Mouse (Mus musculus) forebrain, postnatal 0 days (tissue): ENCODE measurements around the gene Prss33. TPM values are rescaled to one million over a fixed set of nuclear protein-coding genes. Genes with fewer than 3 reads are reported as not detected.

Source experiments
- ATAC-seq: fragments of 200-750 bp; cut with Nextera tagmentation; 2 replicates; pipeline ENCODE4 v1.8.0; 2017; ENCODE audit warnings: mild to moderate bottlenecking, moderate library complexity
- DNase-seq: peaks from one replicate; pipeline ENCODE4 v3.0.0-alpha.2; 2015
- H3K27ac ChIP-seq: fragments of 300-500 bp; sonication (generic); 2 replicates; pipeline ENCODE4 v1.5.1; 2014; ENCODE audit warnings: low read depth, mild to moderate bottlenecking, antibody characterized with exemption, low read length, moderate library complexity, mixed read lengths
- H3K27me3 ChIP-seq: fragments of 300-500 bp; sonication (generic); 2 replicates; pipeline ENCODE4 v1.6.1; 2014; ENCODE audit warnings: mild to moderate bottlenecking, low read length, mixed read lengths; ENCODE audit not compliant: insufficient read depth
- H3K36me3 ChIP-seq: fragments of 300-500 bp; sonication (generic); 2 replicates; pipeline ENCODE4 v1.6.1; 2014; ENCODE audit warnings: mild to moderate bottlenecking, moderate library complexity; ENCODE audit not compliant: insufficient read depth
- H3K4me1 ChIP-seq: fragments of 300-500 bp; sonication (generic); 2 replicates; pipeline ENCODE4 v1.6.1; 2014; ENCODE audit warnings: antibody characterized with exemption; ENCODE audit not compliant: insufficient read depth
- H3K4me2 ChIP-seq: fragments of 300-500 bp; sonication (generic); 2 replicates; pipeline ENCODE4 v1.6.1; 2014; ENCODE audit warnings: low read depth, mild to moderate bottlenecking, moderate library complexity
- H3K4me3 ChIP-seq: fragments of 300-500 bp; sonication (generic); 2 replicates; pipeline ENCODE4 v1.5.1; 2014; ENCODE audit warnings: low read depth, low read length, mixed read lengths
- H3K9ac ChIP-seq: fragments of 300-500 bp; sonication (generic); 2 replicates; pipeline ENCODE4 v1.6.1; 2014; ENCODE audit warnings: mild to moderate bottlenecking
- H3K9me3 ChIP-seq: fragments of 300-500 bp; sonication (generic); 2 replicates; pipeline ENCODE4 v1.6.1; 2016; ENCODE audit warnings: low read length
- CTCF ChIP-seq: sonication (generic); IDR thresholded peaks from 2 replicates; pipeline ENCODE4 v1.5.1; 2016; ENCODE audit warnings: antibody characterized with exemption, control low read depth, low read depth
- WGBS: fragments of 180-500 bp; shearing (Covaris S2); extraction: QIAGEN DNeasy Blood & Tissue Kit; methylation state at CpG from one replicate; pipeline ENCODE4 v1.1.7; 2014; 5-methylcytosine and 5-hydroxymethylcytosine counted together
- polyA plus RNA-seq: library from polyadenylated mRNA; unstranded; fragments of >200 nt; fragmentation: Nextera tagmentation; extraction: Ambion mirVana; gene quantifications from 2 replicates; pipeline ENCODE4 v1.2.1, GENCODE M21; 2015
- total RNA-seq: library from RNA; depleted of rRNA; stranded (reverse); fragments of >200 nt; gene quantifications from 2 replicates; pipeline ENCODE4 v1.2.3, GENCODE M21; 2014

Prss33 gene
- total and polyA plus RNA-seq, 2 experiments from 2014 or later = not detected

- DNase-seq (no peak), ATAC-seq (no peak)
- no peak overlapping the region for H3K9ac ChIP-seq
- H3K27ac ChIP-seq = no peak overlapping the region
- no peak overlapping the region for H3K4me2 ChIP-seq
- H3K4me3 ChIP-seq = no peak overlapping the region
- peaks cover 15% of the 10 kb centered on the region for H3K9me3 ChIP-seq
- H3K27me3 ChIP-seq = no peaks in the 10 kb centered on the region
- WGBS = 98% methylated on average over 16 of the region's 16 CpGs
- H3K36me3 ChIP-seq = peaks cover 85% of the 10 kb centered on the region
- TF ChIP-seq CTCF = no peak
- no peaks in the 10 kb centered on the region for H3K4me1 ChIP-seq
Measured at GRCm38 (mm10) chr17:23815641-23816040, 20.2 kb downstream of the Prss33 start.

DNA sequence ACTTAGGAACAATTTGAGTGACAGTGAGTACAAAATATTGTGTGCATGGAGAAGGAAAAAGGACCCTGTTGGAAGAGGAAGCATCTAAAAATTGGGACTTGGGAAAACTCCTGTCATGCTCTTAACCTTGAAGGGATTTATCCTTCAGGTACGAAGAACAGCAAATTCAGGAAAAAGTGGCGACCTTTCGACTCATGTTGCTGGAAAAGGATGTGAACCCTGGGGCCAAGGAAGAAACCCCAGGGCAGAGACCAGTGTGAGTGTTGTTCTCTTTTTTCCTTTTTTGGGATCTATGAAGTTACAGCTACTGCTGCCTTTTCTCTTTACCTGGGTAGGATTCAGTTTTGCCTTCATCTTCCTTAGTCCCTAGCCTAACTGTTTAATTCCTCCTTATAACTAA lies 27.9 kb downstream of the Prss33 start:
- H3K36me3 ChIP-seq = peaks cover 52% of the 10 kb centered on the region
- no peak for TF ChIP-seq CTCF
- no peak for ATAC-seq

DNA sequence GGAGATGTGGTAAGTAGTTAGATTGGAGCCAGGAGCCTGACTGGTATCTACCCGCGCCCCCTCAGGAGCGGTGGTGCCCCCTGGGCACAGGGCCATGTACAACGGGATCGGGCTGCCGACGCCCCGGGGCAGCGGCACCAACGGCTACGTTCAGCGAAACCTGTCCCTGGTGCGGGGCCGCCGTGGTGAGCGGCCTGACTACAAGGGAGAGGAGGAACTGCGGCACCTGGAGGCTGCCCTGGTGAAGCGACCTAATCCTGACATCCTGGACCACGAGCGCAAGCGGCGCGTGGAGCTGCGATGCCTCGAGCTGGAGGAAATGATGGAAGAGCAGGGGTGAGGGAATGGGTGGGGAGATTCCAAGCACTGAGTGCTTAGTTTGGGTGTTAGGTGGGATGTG lies 29.0 kb downstream of the Prss33 start:
- Histone ChIP-seq H3K4me1 (peaks cover 24% of the 10 kb centered on the region), H3K27me3 (no peaks in the 10 kb centered on the region), H3K9me3 (no peaks in the 10 kb centered on the region), H3K9ac (no peak overlapping the region), H3K27ac (no peak overlapping the region), H3K36me3 (peaks cover 43% of the 10 kb centered on the region), H3K4me3 (no peak overlapping the region), H3K4me2 (peak overlapping the region; percentile 80; the same call in 1 of the 2 replicates)
- 72% methylated on average over 25 of the region's 25 CpGs for WGBS
- ATAC-seq (no peak), DNase-seq (no peak)
- TF ChIP-seq CTCF = no peak

More for the DNA sequence above, 27.9 kb downstream of the Prss33 start:
- Histone ChIP-seq H3K27me3 (no peaks in the 10 kb centered on the region), H3K4me3 (no peak overlapping the region), H3K9ac (no peak overlapping the region), H3K27ac (no peak overlapping the region), H3K4me2 (no peak overlapping the region), H3K9me3 (no peaks in the 10 kb centered on the region), H3K4me1 (peaks cover 24% of the 10 kb centered on the region)
- WGBS = 98% methylated on average over 3 of the region's 3 CpGs
- DNase-seq = no peak

DNA sequence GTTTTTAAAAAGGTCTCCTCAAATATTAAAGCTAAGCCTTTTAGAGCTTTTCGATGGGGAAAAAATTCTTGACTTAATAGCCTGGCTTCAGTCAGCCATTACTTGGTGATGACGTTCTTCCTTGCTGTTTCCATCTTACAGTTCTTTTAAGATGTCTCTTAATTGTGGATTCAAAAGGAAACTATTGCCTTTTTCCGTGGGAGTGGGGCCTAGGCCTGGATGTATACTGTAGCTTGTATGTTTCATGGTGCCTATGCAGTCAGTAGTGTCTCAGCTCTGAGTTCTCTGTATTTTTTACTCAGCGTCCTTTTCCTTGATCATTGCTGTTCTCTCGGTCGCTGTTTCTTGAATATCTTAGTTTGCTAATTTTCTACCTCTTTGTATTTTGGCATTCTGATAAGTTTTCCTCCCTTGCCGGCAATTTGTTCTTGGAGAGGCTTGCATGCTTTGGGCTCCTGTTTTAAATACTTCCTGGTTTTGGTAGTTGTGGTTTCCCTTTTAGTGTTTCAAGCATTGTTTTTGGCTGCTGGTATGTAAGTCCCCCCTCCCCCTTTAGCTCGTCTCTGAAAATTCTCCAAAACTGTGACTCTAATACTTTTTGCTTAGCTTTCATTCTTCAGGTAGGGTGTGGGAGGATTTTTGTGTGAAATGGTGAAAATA lies 31.3 kb downstream of the Prss33 start:
- no peaks in the 10 kb centered on the region for H3K27me3 ChIP-seq
- no peaks in the 10 kb centered on the region for H3K9me3 ChIP-seq
- no peak for TF ChIP-seq CTCF
- H3K4me1 ChIP-seq = peaks cover 24% of the 10 kb centered on the region
- H3K4me2 ChIP-seq = peak overlapping the region; percentile 80
- no peak overlapping the region for H3K27ac ChIP-seq
- H3K4me3 ChIP-seq = peak overlapping the region; percentile 97
- no peak for DNase-seq
- no peak for ATAC-seq
- 3% methylated on average over 8 of the region's 8 CpGs for WGBS
- H3K36me3 ChIP-seq = peaks cover 22% of the 10 kb centered on the region
- H3K9ac ChIP-seq = peak overlapping the region; percentile 87

DNA sequence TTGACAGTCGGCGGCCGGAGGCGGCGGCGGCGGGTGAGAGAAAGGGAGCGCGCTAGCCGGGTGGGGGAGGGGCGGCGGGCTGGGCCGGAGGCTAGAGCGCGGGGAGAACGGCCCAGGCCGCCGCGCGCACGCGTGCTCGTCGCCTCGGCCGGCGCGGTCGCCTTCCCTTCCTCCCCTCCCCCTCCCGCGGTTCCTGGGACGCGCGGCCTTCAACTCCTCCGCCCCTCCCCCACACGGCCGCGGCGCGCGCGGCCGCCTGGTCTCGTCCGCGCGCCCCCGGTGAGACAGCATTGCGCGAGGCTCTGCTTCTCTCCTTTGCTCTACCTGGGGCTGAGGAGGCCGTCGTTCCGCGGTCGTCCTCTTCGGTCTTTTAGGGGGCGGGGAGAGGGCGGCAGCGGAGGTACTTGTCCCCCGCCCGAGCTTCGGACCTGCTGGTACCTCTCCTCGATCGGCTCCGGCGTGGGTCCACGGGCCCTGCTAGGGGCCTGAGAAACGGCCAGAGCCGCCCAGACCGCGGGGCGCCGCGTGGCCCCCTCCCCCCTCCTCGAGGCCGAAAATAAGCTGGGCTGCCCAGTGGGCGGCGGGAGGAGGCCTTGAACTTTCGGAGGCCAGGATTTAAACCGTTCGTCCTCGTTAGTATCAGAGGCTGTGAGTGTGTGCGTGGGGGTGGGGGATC lies 32.4 kb downstream of the Prss33 start:
- Histone ChIP-seq H3K36me3 (peaks cover 11% of the 10 kb centered on the region), H3K4me2 (peak overlapping the region; percentile 80), H3K27ac (peak overlapping the region; percentile 97), H3K4me3 (peak overlapping the region; percentile 97), H3K9me3 (no peaks in the 10 kb centered on the region), H3K27me3 (no peaks in the 10 kb centered on the region), H3K9ac (peak overlapping the region; percentile 87), H3K4me1 (peaks cover 24% of the 10 kb centered on the region)
- ATAC-seq = peak; percentile 23
- TF ChIP-seq CTCF = no peak
- peak; percentile 85 for DNase-seq
- 0% methylated on average over 65 of the region's 83 CpGs for WGBS

DNA sequence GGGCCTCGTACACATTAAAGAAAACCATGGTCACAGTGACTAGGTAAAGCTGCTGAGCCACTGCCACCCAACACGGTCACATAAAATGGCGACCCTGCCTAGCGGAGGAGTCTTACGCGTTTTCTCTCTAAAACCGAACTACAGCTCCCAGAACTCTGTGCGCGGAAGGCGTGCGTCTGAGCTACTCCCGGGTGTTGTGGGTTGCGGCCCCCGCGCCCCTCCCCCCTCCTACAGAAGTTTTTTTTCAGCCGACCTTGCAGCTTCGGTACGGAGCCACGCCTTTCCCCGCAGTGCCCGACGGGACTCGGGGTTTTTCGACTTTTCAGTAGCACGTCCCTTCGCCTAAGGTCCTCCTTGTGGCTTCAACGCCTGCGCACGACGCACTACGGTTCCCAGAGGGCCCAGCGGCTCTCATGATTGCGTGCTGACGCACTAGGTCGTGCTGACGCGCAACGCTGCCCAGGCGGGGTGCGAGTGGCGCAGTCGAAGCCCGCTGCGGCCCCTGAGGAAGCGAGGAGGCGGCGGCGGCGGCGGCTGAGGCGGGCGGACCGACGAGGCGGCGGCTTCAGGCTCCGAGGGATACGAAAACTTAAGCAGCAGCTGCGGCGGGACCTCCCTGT lies 33.0 kb downstream of the Prss33 start:
- ATAC-seq (peak; percentile 98), DNase-seq (peak; percentile 100)
- H3K36me3 ChIP-seq = peaks cover 6% of the 10 kb centered on the region
- H3K27me3 ChIP-seq = no peaks in the 10 kb centered on the region
- peak overlapping the region; percentile 97 for H3K27ac ChIP-seq
- H3K4me2 ChIP-seq = peak overlapping the region; percentile 80
- peak overlapping the region; percentile 97 for H3K4me3 ChIP-seq
- TF ChIP-seq CTCF = no peak
- under 1% methylated on average over 60 of the region's 60 CpGs for WGBS
- H3K4me1 ChIP-seq = peaks cover 24% of the 10 kb centered on the region
- H3K9ac ChIP-seq = peak overlapping the region; percentile 87
- no peaks in the 10 kb centered on the region for H3K9me3 ChIP-seq

DNA sequence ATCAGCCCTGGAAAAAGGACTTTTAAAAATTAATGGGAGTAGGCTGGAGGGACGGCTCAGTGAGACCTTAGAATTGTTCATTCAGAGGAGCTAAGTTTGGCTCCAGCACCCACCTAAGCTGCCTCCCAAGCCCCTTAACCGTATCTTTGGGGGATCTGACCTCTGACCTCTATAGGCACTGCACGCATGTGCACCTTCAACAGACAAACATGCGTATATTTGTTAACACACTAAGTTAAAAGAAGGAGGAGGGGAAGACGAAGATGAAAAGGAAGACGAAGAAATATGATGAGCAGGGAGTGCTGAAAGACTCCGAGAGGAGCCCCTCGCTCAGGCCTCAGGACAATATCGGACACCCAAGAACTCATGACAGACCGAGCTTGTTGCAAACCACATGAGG lies 34.2 kb downstream of the Prss33 start:
- Histone ChIP-seq H3K4me3 (no peak overlapping the region), H3K4me2 (no peak overlapping the region), H3K27me3 (no peaks in the 10 kb centered on the region), H3K27ac (no peak overlapping the region), H3K36me3 (no peaks in the 10 kb centered on the region), H3K9me3 (no peaks in the 10 kb centered on the region), H3K4me1 (peaks cover 24% of the 10 kb centered on the region), H3K9ac (no peak overlapping the region)
- 94% methylated on average over 10 of the region's 10 CpGs for WGBS
- TF ChIP-seq CTCF = no peak
- ATAC-seq (no peak), DNase-seq (no peak)
